Mouse (Mus musculus) embryonic facial prominence, embryonic 14.5 days (tissue): Measurements from ENCODE around the gene Foxk1. TPM values are rescaled to one million over a fixed set of nuclear protein-coding genes. Genes with fewer than 3 reads are reported as not detected.

Experiments used
- ATAC-seq: fragments of 200-750 bp; cut with Nextera tagmentation; 2 replicates; pipeline ENCODE4 v1.8.0; 2017; ENCODE audit warnings: low read depth, moderate number of reproducible peaks, moderate TSS enrichment
- DNase-seq: peaks from one replicate; pipeline ENCODE4 v3.0.0-alpha.2; 2015; ENCODE audit warnings: low spot score
- H3K27ac ChIP-seq: fragments of 300-500 bp; sonication (generic); replicated peaks from 2 replicates; pipeline ENCODE4 v1.5.1; 2014; ENCODE audit warnings: low read depth, mild to moderate bottlenecking, low read length, moderate library complexity
- H3K27me3 ChIP-seq: fragments of 300-500 bp; sonication (generic); replicated peaks from 2 replicates; pipeline ENCODE4 v1.6.1; 2014; ENCODE audit warnings: low read length; ENCODE audit not compliant: control insufficient read depth, insufficient read depth
- H3K36me3 ChIP-seq: fragments of 300-500 bp; sonication (generic); 2 replicates; pipeline ENCODE4 v1.6.1; 2014; ENCODE audit warnings: low read length, mixed read lengths; ENCODE audit not compliant: control insufficient read depth, insufficient read depth
- H3K4me1 ChIP-seq: fragments of 300-500 bp; sonication (generic); 2 replicates; pipeline ENCODE4 v1.6.1; 2014; ENCODE audit warnings: antibody characterized with exemption, low read length; ENCODE audit not compliant: control insufficient read depth, insufficient read depth
- H3K4me2 ChIP-seq: fragments of 300-500 bp; sonication (generic); 2 replicates; pipeline ENCODE4 v1.6.1; 2014; ENCODE audit warnings: low read depth, mild to moderate bottlenecking, low read length, moderate library complexity, mixed read lengths
- H3K4me3 ChIP-seq: fragments of 300-500 bp; sonication (generic); 2 replicates; pipeline ENCODE4 v1.5.1; 2014; ENCODE audit warnings: low read depth, mild to moderate bottlenecking, low read length
- H3K9ac ChIP-seq: fragments of 300-500 bp; sonication (generic); 2 replicates; pipeline ENCODE4 v1.6.1; 2014; ENCODE audit warnings: low read depth, mild to moderate bottlenecking, low read length, moderate library complexity, mixed read lengths
- H3K9me3 ChIP-seq: fragments of 300-500 bp; sonication (generic); 2 replicates; pipeline ENCODE4 v1.6.1; 2016; ENCODE audit warnings: low read length; ENCODE audit not compliant: control insufficient read depth
- WGBS: fragments of 180-500 bp; shearing (Covaris S2); extraction: QIAGEN DNeasy Blood & Tissue Kit; methylation state at CpG from one replicate; pipeline ENCODE4 v1.1.7; 2014; 5-methylcytosine and 5-hydroxymethylcytosine counted together
- polyA plus RNA-seq: library from polyadenylated mRNA; unstranded; fragments of >200 nt; fragmentation: Nextera tagmentation; extraction: Ambion mirVana; gene quantifications from 2 replicates; pipeline ENCODE4 v1.2.1, GENCODE M21; 2014

Foxk1 gene
- polyA plus RNA-seq, 1 experiment from 2014 or later = 7.5 TPM

GRCm38 (mm10) chr5:142461942-142462640, 60.8 kb downstream of the Foxk1 start:
- Histone ChIP-seq H3K27ac (no peak overlapping the region), H3K27me3 (no peaks in the 10 kb centered on the region), H3K9ac (no peak overlapping the region), H3K9me3 (no peaks in the 10 kb centered on the region), H3K4me1 (peaks cover 4% of the 10 kb centered on the region), H3K4me3 (no peak overlapping the region), H3K36me3 (peaks cover 46% of the 10 kb centered on the region), H3K4me2 (no peak overlapping the region)
- DNase-seq (no peak), ATAC-seq (no peak)
- 97% methylated on average over 6 of the region's 7 CpGs for WGBS

GRCm38 (mm10) chr5:142462641-142462948, 61.3 kb downstream of the Foxk1 start:
- Histone ChIP-seq H3K36me3 (peaks cover 45% of the 10 kb centered on the region), H3K27me3 (no peaks in the 10 kb centered on the region), H3K9ac (no peak overlapping the region), H3K9me3 (no peaks in the 10 kb centered on the region), H3K4me3 (no peak overlapping the region), H3K4me1 (peaks cover 4% of the 10 kb centered on the region), H3K4me2 (no peak overlapping the region), H3K27ac (no peak overlapping the region)
- no peak for ATAC-seq
- no peak for DNase-seq
- 96% methylated on average over 2 of the region's 2 CpGs for WGBS

GRCm38 (mm10) chr5:142463011-142463410, 61.7 kb downstream of the Foxk1 start:
- no peaks in the 10 kb centered on the region for H3K9me3 ChIP-seq
- peak overlapping the region; percentile 86; the same call in 1 of the 2 replicates for H3K4me3 ChIP-seq
- peak overlapping the region; percentile 91 for H3K27ac ChIP-seq
- H3K9ac ChIP-seq = peak overlapping the region; percentile 63; the same call in 1 of the 2 replicates
- no peak for ATAC-seq
- WGBS = 83% methylated on average over 6 of the region's 6 CpGs
- H3K36me3 ChIP-seq = peaks cover 45% of the 10 kb centered on the region
- peak overlapping the region; percentile 72 for H3K4me2 ChIP-seq
- no peaks in the 10 kb centered on the region for H3K27me3 ChIP-seq
- DNase-seq = no peak
- peaks cover 4% of the 10 kb centered on the region for H3K4me1 ChIP-seq

DNA sequence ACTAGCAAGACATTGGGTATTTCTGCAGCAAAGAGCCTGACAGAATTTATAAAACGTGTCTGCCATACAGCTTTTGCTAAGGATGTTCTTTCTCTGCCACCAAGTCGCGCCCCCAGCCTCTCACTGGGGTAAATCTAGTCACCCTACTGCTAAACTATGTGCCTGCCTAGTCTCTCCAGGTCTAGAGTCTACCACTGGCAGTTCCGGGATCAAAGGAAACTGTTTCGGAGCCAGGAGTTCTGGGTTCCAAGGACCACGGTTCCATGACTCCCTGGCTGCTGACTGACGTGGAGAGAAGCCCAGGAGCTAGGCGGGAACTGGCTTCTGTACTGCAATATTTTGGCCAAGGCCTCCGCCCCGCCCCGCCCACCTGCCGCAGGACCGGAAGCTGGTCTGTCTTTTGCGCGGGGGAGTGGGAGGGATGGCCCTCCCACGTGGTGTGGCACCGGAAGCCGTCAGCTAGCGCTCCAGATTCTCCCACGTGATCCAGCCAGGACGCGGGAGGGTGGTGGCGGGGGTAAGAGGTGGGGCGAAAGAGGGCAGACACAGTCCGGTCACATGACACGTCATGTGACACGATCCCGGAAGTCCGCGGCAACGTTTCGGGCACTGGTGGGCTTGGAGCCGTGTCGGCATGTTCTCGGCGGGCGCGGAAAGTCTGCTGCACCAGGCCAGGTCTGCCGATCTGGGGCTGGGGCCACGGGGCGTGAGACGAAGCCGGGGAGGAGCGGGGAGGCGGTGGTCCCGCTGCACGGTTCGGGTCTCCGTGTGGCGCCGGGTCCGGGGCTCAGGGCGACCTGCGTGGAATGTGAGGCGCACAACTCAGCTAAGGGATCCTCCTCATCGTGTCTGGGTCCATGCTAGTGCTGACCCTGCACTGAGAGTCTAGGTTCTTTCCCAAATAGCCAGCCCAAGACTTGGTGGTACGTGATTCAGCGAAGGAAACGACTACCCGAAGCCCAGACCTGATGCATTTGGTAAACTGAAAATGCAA, 62.5 kb downstream of the Foxk1 start, which contains the start of gene Ap5z1:
Gene Ap5z1 (plus strand): TSS at position 484 of the 994 bp plus-strand sequence.
- H3K27ac ChIP-seq = peak within 1 kb of the TSS; percentile 91
- H3K9ac ChIP-seq = peak within 1 kb of the TSS; percentile 77
- H3K4me1 ChIP-seq = peaks cover 4% of the 10 kb centered on the region
- peak; percentile 92 for ATAC-seq
- H3K36me3 ChIP-seq = peaks cover 42% of the 10 kb centered on the region
- 2% methylated on average over 47 of the region's 60 CpGs for WGBS
- H3K4me3 ChIP-seq = peak within 1 kb of the TSS; percentile 86
- DNase-seq = peak; percentile 98
- H3K27me3 ChIP-seq = no peaks in the 10 kb centered on the region
- H3K4me2 ChIP-seq = peak within 1 kb of the TSS; percentile 72
- no peaks in the 10 kb centered on the region for H3K9me3 ChIP-seq

GRCm38 (mm10) chr5:142468375-142468774, 67.1 kb downstream of the Foxk1 start:
- no peak overlapping the region for H3K4me3 ChIP-seq
- no peak overlapping the region for H3K9ac ChIP-seq
- 89% methylated on average over 13 of the region's 13 CpGs for WGBS
- ATAC-seq = no peak
- H3K4me2 ChIP-seq = no peak overlapping the region
- no peak overlapping the region for H3K27ac ChIP-seq
- no peaks in the 10 kb centered on the region for H3K27me3 ChIP-seq
- H3K9me3 ChIP-seq = no peaks in the 10 kb centered on the region
- peaks cover 4% of the 10 kb centered on the region for H3K4me1 ChIP-seq
- no peak for DNase-seq
- H3K36me3 ChIP-seq = peaks cover 26% of the 10 kb centered on the region

DNA sequence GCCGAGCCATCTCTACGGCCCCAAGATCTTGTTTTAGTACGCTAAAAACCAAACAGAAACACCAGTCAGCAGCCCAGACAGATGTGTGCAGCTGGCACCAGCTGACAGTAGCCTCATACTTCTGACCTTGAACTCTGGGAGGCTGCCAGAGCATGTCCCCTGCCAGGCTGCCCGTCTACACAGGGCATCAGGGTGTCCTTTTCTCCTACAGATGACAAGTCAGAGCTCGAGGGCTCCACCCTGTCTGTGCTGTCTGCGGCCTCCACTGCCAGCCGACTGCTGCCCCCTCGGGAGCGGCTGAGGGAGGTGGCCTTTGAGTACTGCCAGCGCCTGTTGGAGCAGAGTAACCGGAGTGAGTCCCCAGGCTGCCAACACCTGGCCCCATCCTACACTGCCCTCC, 68.5 kb downstream of the Foxk1 start:
- ATAC-seq (no peak), DNase-seq (no peak)
- no peaks in the 10 kb centered on the region for H3K9me3 ChIP-seq
- H3K36me3 ChIP-seq = peaks cover 26% of the 10 kb centered on the region
- WGBS = 86% methylated on average over 11 of the region's 11 CpGs
- H3K27ac ChIP-seq = no peak overlapping the region
- peaks cover under 1% of the 10 kb centered on the region; the same call in 1 of the 2 replicates for H3K4me1 ChIP-seq
- no peak overlapping the region for H3K4me2 ChIP-seq
- no peak overlapping the region for H3K9ac ChIP-seq
- no peaks in the 10 kb centered on the region for H3K27me3 ChIP-seq
- no peak overlapping the region for H3K4me3 ChIP-seq

- ATAC-seq (no peak), DNase-seq (peak; percentile 17)
- no peaks in the 10 kb centered on the region for H3K9me3 ChIP-seq
- H3K27ac ChIP-seq = no peak overlapping the region
- H3K9ac ChIP-seq = no peak overlapping the region
- H3K27me3 ChIP-seq = no peaks in the 10 kb centered on the region
- H3K4me1 ChIP-seq = no peaks in the 10 kb centered on the region
- no peak overlapping the region for H3K4me2 ChIP-seq
- 33% methylated on average over 9 of the region's 10 CpGs for whole genome bisulfite sequencing
- H3K4me3 ChIP-seq = no peak overlapping the region
- peaks cover 14% of the 10 kb centered on the region for H3K36me3 ChIP-seq
Observed at GRCm38 (mm10) chr5:142473696-142474095, 72.4 kb downstream of the Foxk1 start.

GRCm38 (mm10) chr5:142475669-142476068, 74.4 kb downstream of the Foxk1 start:
- H3K9me3 ChIP-seq = no peaks in the 10 kb centered on the region
- ATAC-seq = no peak
- H3K27me3 ChIP-seq = no peaks in the 10 kb centered on the region
- no peak overlapping the region for H3K27ac ChIP-seq
- no peak overlapping the region for H3K4me3 ChIP-seq
- H3K4me2 ChIP-seq = no peak overlapping the region
- no peak overlapping the region for H3K9ac ChIP-seq
- DNase-seq = no peak
- H3K4me1 ChIP-seq = peaks cover 5% of the 10 kb centered on the region
- H3K36me3 ChIP-seq = no peaks in the 10 kb centered on the region; the same call in 1 of the 2 replicates
- 67% methylated on average over 1 of the region's 7 CpGs for WGBS
